Mouse (Mus musculus): ENCODE results near the gene Ndufv1. TPM values are rescaled to one million over a fixed set of nuclear protein-coding genes. Genes with fewer than 3 reads are reported as not detected.

Gene Ndufv1
- polyA plus RNA-seq, 1 experiment: 145 TPM

DNA sequence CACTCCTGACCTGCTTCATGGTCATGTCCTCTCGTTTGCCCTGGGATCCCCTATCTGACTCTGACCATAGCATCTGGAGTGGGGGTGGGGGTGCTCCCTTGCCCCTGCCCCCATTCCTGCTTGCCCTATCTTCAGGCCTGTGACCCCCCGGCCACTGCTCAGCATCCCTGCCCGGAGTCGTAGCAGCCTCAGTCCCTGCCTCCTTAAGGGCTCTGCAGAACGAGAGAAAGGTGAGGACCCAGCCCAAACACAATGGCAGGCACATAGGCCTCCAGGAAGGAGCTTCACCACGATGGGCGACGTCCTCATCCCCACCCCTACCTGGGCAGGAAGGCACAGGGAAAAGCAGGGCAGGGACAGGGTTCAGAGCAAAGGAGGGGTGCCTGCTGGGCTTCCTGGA, 14.3 kb downstream of the Ndufv1 start:
- Histone ChIP-seq H3K4me1 (ENCODE audit: control insufficient read depth, insufficient read depth, low read length) (peaks cover 19% of the 10 kb centered on the region), H3K36me3 (ENCODE audit: control insufficient read depth, insufficient read depth, low read length) (no peaks in the 10 kb centered on the region), H3K27me3 (ENCODE audit: control insufficient read depth, insufficient read depth, low read length) (no peaks in the 10 kb centered on the region), H3K4me3 (ENCODE audit: control insufficient read depth, low read depth, low read length) (no peak overlapping the region), H3K27ac (ENCODE audit: control insufficient read depth, insufficient read depth, low read depth, low read length) (no peak overlapping the region)
- no peak for TF ChIP-seq POLR2A (IDR thresholded peaks at IDR 0.05; ENCODE audit: control insufficient read depth, low read depth, low read length)
- TF ChIP-seq CTCF (IDR thresholded peaks at IDR 0.05; ENCODE audit: control insufficient read depth, insufficient read depth, insufficient replicate concordance, low read depth, low read length): no peak

DNA sequence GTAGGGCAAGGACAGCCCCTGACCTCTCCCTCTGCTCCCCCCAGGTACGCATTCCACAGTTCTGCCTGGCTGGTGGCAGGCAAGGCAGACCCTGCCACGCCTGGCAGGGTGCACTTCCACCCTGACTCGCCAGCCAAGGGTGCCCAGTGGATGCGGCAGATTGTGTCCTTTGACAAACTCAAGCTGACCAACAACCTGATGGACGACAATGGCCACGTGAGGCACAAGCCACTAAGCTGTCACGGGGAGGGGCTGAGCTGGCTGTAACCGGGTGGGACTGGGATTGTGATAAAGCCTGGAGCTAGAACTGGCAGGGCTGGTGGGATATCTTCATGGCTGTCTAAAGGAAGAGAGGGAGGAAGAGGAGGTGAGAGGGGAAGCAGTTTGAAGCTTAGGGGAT, 15.4 kb downstream of the Ndufv1 start:
- H3K4me1 ChIP-seq (ENCODE audit: control insufficient read depth, insufficient read depth, low read length): peaks cover 19% of the 10 kb centered on the region
- H3K36me3 ChIP-seq (ENCODE audit: control insufficient read depth, insufficient read depth, low read length): no peaks in the 10 kb centered on the region
- TF ChIP-seq CTCF (IDR thresholded peaks at IDR 0.05; ENCODE audit: control insufficient read depth, insufficient read depth, insufficient replicate concordance, low read depth, low read length) (no peak), POLR2A (IDR thresholded peaks at IDR 0.05; ENCODE audit: control insufficient read depth, low read depth, low read length) (no peak)
- no peak overlapping the region for H3K4me3 ChIP-seq (ENCODE audit: control insufficient read depth, low read depth, low read length)
- no peaks in the 10 kb centered on the region for H3K27me3 ChIP-seq (ENCODE audit: control insufficient read depth, insufficient read depth, low read length)
- H3K27ac ChIP-seq (ENCODE audit: control insufficient read depth, insufficient read depth, low read depth, low read length): no peak overlapping the region

DNA sequence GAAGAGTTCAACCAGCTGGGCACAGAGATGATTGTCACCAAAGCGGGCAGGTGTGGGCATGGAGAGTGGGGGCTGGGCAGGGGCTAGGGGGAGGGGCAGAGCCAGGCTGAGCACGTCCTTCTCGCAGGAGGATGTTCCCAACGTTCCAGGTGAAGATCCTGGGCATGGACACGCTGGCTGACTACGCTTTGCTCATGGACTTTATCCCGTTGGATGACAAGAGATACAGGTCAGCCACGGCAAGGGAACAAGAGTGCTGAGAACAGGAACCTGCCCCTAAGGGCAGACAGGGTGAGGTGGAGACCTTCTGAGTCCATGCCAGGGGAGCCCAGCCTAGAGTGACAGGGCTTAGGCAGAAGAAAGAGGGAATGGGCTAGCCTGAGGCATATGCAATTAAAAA, 15.9 kb downstream of the Ndufv1 start:
- H3K36me3 ChIP-seq (ENCODE audit: control insufficient read depth, insufficient read depth, low read length): no peaks in the 10 kb centered on the region
- peaks cover 19% of the 10 kb centered on the region for H3K4me1 ChIP-seq (ENCODE audit: control insufficient read depth, insufficient read depth, low read length)
- TF ChIP-seq CTCF (IDR thresholded peaks at IDR 0.05; ENCODE audit: control insufficient read depth, insufficient read depth, insufficient replicate concordance, low read depth, low read length) (no peak), POLR2A (IDR thresholded peaks at IDR 0.05; ENCODE audit: control insufficient read depth, low read depth, low read length) (no peak)

DNA sequence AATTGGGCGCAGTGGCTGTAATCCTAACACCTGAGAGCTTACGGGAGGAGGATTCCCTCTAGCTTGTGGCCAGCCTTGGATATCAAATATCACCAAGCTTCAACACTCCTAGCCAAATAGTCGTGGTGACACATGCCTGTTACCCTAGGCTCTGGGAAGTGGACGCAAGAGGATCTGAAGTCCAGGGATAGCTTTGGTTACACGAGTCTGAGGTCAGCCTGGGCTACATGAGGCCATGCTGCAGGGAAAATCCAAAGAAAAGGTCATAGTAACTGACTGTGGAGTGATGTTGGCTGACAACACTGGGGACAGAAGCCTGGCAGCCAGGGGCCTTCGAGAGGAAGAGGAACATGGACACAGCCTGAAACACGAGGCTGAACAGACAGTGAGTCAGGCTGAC, 16.5 kb downstream of the Ndufv1 start:
- H3K27me3 ChIP-seq (ENCODE audit: control insufficient read depth, insufficient read depth, low read length): no peaks in the 10 kb centered on the region
- H3K4me1 ChIP-seq (ENCODE audit: control insufficient read depth, insufficient read depth, low read length): peaks cover 18% of the 10 kb centered on the region
- H3K36me3 ChIP-seq (ENCODE audit: control insufficient read depth, insufficient read depth, low read length): no peaks in the 10 kb centered on the region
- no peak for TF ChIP-seq CTCF (IDR thresholded peaks at IDR 0.05; ENCODE audit: control insufficient read depth, insufficient read depth, insufficient replicate concordance, low read depth, low read length)
- no peak for TF ChIP-seq POLR2A (IDR thresholded peaks at IDR 0.05; ENCODE audit: control insufficient read depth, low read depth, low read length)
- H3K27ac ChIP-seq (ENCODE audit: control insufficient read depth, insufficient read depth, low read depth, low read length): no peak overlapping the region
- H3K4me3 ChIP-seq (ENCODE audit: control insufficient read depth, low read depth, low read length): no peak overlapping the region

More for the DNA sequence above, 15.9 kb downstream of the Ndufv1 start:
- H3K27me3 ChIP-seq (ENCODE audit: control insufficient read depth, insufficient read depth, low read length): no peaks in the 10 kb centered on the region
- no peak overlapping the region for H3K27ac ChIP-seq (ENCODE audit: control insufficient read depth, insufficient read depth, low read depth, low read length)
- no peak overlapping the region for H3K4me3 ChIP-seq (ENCODE audit: control insufficient read depth, low read depth, low read length)

DNA sequence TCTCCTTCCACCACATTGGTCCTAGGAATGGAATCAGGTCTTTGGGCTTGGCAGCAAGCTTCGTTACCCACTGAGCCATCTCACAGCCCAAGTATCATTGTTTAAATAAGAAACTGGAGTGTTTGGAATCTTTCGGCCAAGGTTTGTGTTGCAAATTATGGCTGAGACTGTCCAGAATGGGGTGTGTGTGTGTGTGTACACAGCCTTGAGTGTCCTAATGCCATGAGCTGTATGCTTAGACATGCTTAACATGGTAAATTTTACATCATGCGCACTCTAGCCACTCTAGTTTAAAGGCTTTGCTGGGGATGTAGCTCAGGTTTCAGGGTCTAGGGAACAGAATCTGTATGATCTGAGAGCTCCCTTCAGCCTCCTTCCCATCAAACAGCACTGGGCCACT, 17.1 kb downstream of the Ndufv1 start:
- TF ChIP-seq POLR2A (IDR thresholded peaks at IDR 0.05; ENCODE audit: control insufficient read depth, low read depth, low read length) (no peak), CTCF (IDR thresholded peaks at IDR 0.05; ENCODE audit: control insufficient read depth, insufficient read depth, insufficient replicate concordance, low read depth, low read length) (no peak)
- peaks cover 15% of the 10 kb centered on the region for H3K4me1 ChIP-seq (ENCODE audit: control insufficient read depth, insufficient read depth, low read length)

DNA sequence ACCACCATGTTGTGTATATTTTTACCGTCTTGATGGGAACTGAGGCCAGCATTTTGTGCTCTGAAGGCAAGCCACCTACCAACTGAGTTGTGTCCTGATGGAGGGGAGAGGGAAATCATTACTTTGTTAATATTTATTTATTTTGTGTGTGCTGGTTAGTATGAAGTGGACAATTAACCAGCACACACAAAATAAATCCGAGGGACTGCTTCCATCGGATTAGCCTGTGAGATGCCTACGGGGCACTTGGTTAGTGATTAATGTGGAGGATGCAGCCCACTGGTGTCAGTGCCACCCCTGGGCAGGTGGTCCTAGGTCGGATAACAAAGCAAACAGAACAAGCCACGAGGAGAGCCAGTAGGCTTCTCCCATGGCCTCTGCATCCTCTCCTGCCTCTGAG, 17.7 kb downstream of the Ndufv1 start:
- Histone ChIP-seq H3K27me3 (ENCODE audit: control insufficient read depth, insufficient read depth, low read length) (no peaks in the 10 kb centered on the region), H3K4me1 (ENCODE audit: control insufficient read depth, insufficient read depth, low read length) (peaks cover 10% of the 10 kb centered on the region), H3K36me3 (ENCODE audit: control insufficient read depth, insufficient read depth, low read length) (no peaks in the 10 kb centered on the region), H3K4me3 (ENCODE audit: control insufficient read depth, low read depth, low read length) (no peak overlapping the region), H3K27ac (ENCODE audit: control insufficient read depth, insufficient read depth, low read depth, low read length) (no peak overlapping the region)
- TF ChIP-seq CTCF (IDR thresholded peaks at IDR 0.05; ENCODE audit: control insufficient read depth, insufficient read depth, insufficient replicate concordance, low read depth, low read length): no peak
- no peak for TF ChIP-seq POLR2A (IDR thresholded peaks at IDR 0.05; ENCODE audit: control insufficient read depth, low read depth, low read length)

More for the DNA sequence above, 17.1 kb downstream of the Ndufv1 start:
- Histone ChIP-seq H3K27me3 (ENCODE audit: control insufficient read depth, insufficient read depth, low read length) (no peaks in the 10 kb centered on the region), H3K36me3 (ENCODE audit: control insufficient read depth, insufficient read depth, low read length) (no peaks in the 10 kb centered on the region), H3K27ac (ENCODE audit: control insufficient read depth, insufficient read depth, low read depth, low read length) (no peak overlapping the region), H3K4me3 (ENCODE audit: control insufficient read depth, low read depth, low read length) (no peak overlapping the region)

DNA sequence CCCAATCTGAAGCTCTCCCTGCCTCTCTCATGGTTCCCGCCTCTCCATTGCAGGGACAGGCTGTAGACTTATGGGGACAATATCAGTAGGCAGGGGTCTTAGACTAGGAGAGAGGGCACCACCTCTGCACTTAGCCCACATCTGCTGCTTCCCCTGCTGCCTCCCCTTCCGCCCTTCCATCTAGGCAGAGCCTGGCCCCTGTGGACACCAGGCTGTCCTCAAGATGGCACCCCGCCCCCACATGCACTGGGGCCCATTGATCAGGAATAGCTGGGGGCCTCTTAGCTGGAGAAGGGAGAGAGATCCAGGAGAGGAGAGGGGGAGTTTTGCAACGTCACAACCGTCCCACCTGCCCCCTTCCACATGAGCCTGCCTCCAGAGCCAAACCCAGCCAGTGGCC, 20.2 kb downstream of the Ndufv1 start, which contains the start of gene Tbx10:
Tbx10 (plus strand) TSS at position 337 of the 400 bp plus-strand sequence.
- no peak within 1 kb of the TSS for H3K27ac ChIP-seq (ENCODE audit: control insufficient read depth, insufficient read depth, low read depth, low read length)
- TF ChIP-seq POLR2A (IDR thresholded peaks at IDR 0.05; ENCODE audit: control insufficient read depth, low read depth, low read length): no peak
- TF ChIP-seq CTCF (IDR thresholded peaks at IDR 0.05; ENCODE audit: control insufficient read depth, insufficient read depth, insufficient replicate concordance, low read depth, low read length): no peak

DNA sequence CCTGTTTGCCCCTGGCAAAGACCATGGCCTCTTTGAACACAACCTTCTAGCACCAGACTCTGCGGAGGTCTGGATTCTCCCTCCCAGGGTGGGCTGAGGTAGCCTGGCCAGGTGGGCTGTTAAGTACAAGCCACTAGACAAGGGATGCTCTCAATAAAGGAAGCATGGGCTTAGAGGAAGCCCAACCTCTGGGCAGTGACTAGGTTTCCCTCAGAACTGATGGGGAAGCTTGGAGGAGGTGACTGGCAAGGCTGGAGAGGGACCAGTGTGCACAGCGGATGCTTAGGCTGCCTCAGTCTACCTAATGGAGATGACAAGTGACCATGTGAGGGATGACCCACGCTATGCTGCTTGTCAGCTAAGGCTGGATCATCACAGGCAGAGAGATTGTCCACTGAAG, 20.6 kb downstream of the Ndufv1 start:
- Histone ChIP-seq H3K27me3 (ENCODE audit: control insufficient read depth, insufficient read depth, low read length) (no peaks in the 10 kb centered on the region), H3K4me3 (ENCODE audit: control insufficient read depth, low read depth, low read length) (no peak overlapping the region), H3K36me3 (ENCODE audit: control insufficient read depth, insufficient read depth, low read length) (no peaks in the 10 kb centered on the region), H3K4me1 (ENCODE audit: control insufficient read depth, insufficient read depth, low read length) (peaks cover 2% of the 10 kb centered on the region; the same call in 1 of the 2 replicates), H3K27ac (ENCODE audit: control insufficient read depth, insufficient read depth, low read depth, low read length) (no peak overlapping the region)
- no peak for TF ChIP-seq CTCF (IDR thresholded peaks at IDR 0.05; ENCODE audit: control insufficient read depth, insufficient read depth, insufficient replicate concordance, low read depth, low read length)

More for the DNA sequence above, 20.2 kb downstream of the Ndufv1 start, which contains the start of gene Tbx10:
- H3K4me1 ChIP-seq (ENCODE audit: control insufficient read depth, insufficient read depth, low read length): no peaks in the 10 kb centered on the region
- no peak within 1 kb of the TSS for H3K4me3 ChIP-seq (ENCODE audit: control insufficient read depth, low read depth, low read length)
- H3K36me3 ChIP-seq (ENCODE audit: control insufficient read depth, insufficient read depth, low read length): no peaks in the 10 kb centered on the region
- H3K27me3 ChIP-seq (ENCODE audit: control insufficient read depth, insufficient read depth, low read length): no peaks in the 10 kb centered on the region

All from testis, adult 2 months (tissue).